Mouse (Mus musculus): ENCODE results near the gene Snx7. TPM values are rescaled to one million over a fixed set of nuclear protein-coding genes. Genes with fewer than 3 reads are reported as not detected.
A peak's percentile ranks its signal among the peaks of the same experiment; 100 is the strongest.

The Snx7 gene
- total RNA-seq (2021) = 10 to 100 TPM; 22.2 to 22.7 TPM

GRCm38 (mm10) chr3:117868637-117869323 is at the start of gene Snx7:
Gene Snx7, minus strand, starts transcription at chr3:117868936.
- peak; percentile 87 to 91 for DNase-seq (ENCODE audit: low spot score in 2 of 2)
- intact Hi-C loops (cut with DNase I) = loop anchor here (5.0 to 10.0 kb wide), 2 partner anchors 46 to 294 kb away; partner anchors contain the start of gene Plppr5

GRCm38 (mm10) chr3:117915420-117915819 is 46.7 kb upstream of the Snx7 start:
- intact Hi-C loops (cut with DNase I) = no loop called here
- DNase-seq (ENCODE audit: low spot score in 2 of 2) = no peak

GRCm38 (mm10) chr3:117893736-117894135 is 25.0 kb upstream of the Snx7 start:
- no peak for DNase-seq (ENCODE audit: low spot score in 2 of 2)
- intact Hi-C loops (cut with DNase I) = no loop called here

GRCm38 (mm10) chr3:117875450-117875849 is 6.7 kb upstream of the Snx7 start:
- intact Hi-C loops (cut with DNase I) = no loop called here
- DNase-seq (ENCODE audit: low spot score in 2 of 2) = no peak

DNA sequence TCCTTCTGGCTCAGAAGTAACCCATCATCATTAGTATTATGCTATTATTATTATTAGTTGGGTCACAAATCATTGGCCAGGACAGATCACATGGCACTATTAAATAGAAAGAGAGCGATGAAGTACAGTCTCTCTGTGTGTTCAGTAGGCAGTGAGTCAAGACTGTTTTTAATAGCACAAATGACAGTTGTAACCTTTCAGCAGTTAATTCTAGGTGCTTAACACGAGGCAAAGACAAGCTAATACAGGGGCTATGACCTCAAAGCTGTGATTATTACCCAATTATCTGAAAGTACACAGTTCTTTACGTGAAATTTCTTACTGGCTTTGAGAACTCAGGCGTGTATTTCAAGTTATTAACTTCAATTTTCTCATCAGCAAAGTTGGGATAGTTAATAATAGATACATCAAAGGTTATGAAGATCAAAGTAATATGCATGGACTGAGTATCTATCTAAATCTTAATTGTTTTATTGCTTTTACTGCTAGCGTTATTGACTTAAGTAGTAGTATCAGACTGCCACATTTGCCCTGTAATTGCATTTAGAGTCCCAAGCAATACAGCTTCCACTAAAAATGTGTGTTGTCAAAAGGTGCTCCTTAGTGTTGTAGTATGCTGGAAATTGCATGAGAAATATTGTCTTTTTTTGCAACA is 4.6 kb upstream of the Snx7 start:
- no peak for DNase-seq (ENCODE audit: low spot score in 2 of 2)
- intact Hi-C loops (cut with DNase I) = no loop called here

DNA sequence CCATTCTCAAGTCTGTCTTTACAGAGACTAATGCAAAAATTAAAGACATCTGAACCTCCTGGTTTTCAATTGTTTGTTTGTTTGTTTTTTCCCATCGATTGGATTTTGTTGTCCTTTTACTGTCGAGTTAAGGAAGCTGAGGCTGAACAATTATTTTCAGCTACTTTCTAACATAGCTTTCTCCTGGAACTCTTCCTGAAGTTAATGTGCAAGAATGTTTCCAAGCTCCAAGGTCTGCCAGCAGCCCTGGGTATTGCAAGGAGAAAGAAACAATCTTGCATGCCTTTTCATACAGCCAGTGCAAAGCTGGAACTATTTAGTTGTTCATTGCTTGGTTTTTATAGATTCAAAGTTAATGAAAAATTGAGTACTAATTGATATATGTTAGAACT is 584 bp upstream of the Snx7 start:
- no peak for DNase-seq (ENCODE audit: low spot score in 2 of 2)
- intact Hi-C loops (cut with DNase I) = loop anchor here (5.0 to 10.0 kb wide), 2 partner anchors 47 to 295 kb away; partner anchors contain the start of gene Plppr5

GRCm38 (mm10) chr3:117868091-117868490 is 645 bp downstream of the Snx7 start:
- intact Hi-C loops (cut with DNase I) = loop anchor here (5.0 to 10.0 kb wide), 2 partner anchors 46 to 293 kb away; partner anchors contain the start of gene Plppr5
- DNase-seq (ENCODE audit: low spot score in 2 of 2) = no peak

GRCm38 (mm10) chr3:117866696-117867407 is 1.9 kb downstream of the Snx7 start:
- DNase-seq (ENCODE audit: low spot score in 2 of 2) = no peak
- intact Hi-C loops (cut with DNase I) = loop anchor here (5.0 to 10.0 kb wide), 2 partner anchors 45 to 292 kb away; partner anchors contain the start of gene Plppr5

- intact Hi-C loops (cut with DNase I) = loop anchor here (5.0 to 10.0 kb wide), 2 partner anchors 43 to 291 kb away; partner anchors contain the start of gene Plppr5
- no peak for DNase-seq (ENCODE audit: low spot score in 2 of 2)
Measured at GRCm38 (mm10) chr3:117865621-117866020, 3.1 kb downstream of the Snx7 start.

GRCm38 (mm10) chr3:117862951-117863350 is 5.8 kb downstream of the Snx7 start:
- intact Hi-C loops (cut with DNase I) = loop anchor here (10.0 kb wide), 1 partner anchor 288 kb away; the partner anchor contains the start of gene Plppr5
- DNase-seq (ENCODE audit: low spot score in 2 of 2) = no peak

DNA sequence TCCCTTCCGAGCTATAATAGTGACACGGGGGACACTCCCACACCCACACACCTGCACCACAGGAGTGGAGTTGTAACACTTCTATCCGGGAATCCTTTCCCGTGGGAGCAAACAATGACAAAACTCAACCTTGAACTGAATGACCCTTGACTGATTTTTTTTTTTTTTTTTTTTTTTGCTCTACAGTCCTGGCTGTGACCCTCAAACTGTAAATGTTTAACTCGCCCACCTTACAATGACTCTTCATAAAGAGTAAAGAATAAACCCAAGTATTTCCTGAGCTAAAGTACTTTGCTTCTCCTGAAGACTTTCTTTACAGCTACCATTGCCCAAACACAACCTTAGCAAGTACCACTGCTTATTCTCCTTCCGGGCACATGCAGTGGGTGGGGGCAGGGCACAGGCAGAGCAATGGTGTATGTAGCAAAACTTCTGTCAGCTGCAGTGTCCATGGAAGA is 6.7 kb downstream of the Snx7 start:
- intact Hi-C loops (cut with DNase I) = loop anchor here (10.0 kb wide), 1 partner anchor 287 kb away; the partner anchor contains the start of gene Plppr5
- DNase-seq (ENCODE audit: low spot score in 2 of 2) = no peak

DNA sequence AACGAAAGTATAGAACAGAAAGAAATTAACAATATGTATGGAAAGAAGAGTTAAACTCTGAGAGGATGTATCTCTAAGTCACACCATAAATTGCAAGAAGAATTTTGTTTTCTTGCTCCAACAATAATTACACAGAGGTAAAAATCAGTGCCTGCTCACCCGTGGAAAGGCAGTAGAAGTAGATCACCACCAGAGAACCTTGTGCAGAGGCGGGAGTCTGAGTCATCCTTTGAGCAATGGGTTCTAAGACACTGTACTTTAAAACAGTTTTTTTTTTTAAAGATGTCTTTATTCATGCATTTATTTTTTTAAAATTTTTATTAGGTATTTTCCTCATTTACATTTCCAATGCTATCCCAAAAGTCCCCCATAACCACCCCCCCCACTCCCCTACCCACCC is 9.7 kb downstream of the Snx7 start:
- intact Hi-C loops (cut with DNase I) = no loop called here
- DNase-seq (ENCODE audit: low spot score in 2 of 2) = no peak

GRCm38 (mm10) chr3:117853729-117854128 is 15.0 kb downstream of the Snx7 start:
- DNase-seq (ENCODE audit: low spot score in 2 of 2) = peak in 1 of 2 experiments; percentile 24
- intact Hi-C loops (cut with DNase I) = no loop called here

- no peak for DNase-seq (ENCODE audit: low spot score in 2 of 2)
- intact Hi-C loops (cut with DNase I) = no loop called here
Measured at GRCm38 (mm10) chr3:117852054-117852361, 16.7 kb downstream of the Snx7 start.

DNA sequence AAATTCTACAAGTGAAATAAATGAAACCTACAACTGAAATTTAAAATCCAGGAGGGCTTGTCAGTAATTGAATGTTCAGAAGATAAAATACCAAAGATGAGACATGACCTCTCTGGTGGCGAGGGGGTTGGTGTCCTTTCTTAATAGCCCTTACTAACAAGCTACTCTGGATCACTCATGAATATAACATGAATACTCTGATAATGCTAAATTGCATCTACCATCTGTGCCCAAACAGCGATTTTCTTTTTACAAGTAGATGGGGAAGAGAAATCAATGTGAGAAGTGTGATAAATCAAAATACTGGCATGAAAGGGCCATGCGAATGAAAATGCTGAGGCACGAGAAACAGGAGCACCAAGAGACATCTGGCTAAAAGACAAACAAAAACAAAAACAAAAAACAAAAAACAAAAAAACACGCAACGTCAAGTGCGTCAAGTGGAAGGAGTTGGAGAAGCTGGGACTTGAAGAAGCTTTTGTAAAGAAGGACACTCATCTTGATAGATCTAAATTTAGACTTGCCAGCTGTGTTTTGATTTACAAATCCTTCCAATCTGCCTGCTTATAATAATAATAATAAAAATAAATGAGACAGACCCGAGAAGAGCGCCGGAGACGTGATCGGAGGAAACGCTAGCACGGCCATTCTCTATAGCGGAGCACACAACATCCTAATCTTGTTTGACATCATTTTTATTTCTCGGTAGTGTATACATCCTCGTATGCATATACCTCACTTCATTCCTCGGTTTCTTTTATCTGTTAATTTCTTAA is 17.3 kb downstream of the Snx7 start:
- DNase-seq (ENCODE audit: low spot score in 2 of 2) = no peak
- intact Hi-C loops (cut with DNase I) = no loop called here

DNA sequence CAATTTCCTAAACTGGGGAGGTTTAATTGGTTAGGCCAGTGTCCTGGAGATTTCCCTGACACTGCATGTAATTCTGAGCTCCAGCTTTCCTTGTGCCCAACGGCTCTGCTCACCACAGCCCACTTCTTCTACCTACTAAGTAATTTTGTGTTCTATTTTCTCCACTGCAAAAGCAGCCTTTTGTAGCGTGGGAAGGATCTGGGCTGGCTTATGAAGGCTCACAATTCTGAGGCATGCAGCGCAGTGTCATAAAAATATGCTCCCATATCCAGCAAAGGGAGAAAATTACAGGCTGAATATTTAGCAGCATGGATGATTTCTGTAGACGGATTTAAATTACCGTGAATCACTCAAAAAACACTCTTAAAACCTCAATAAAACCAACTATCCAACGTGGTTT is 19.9 kb downstream of the Snx7 start:
- DNase-seq (ENCODE audit: low spot score in 2 of 2) = peak; percentile 58 to 59
- intact Hi-C loops (cut with DNase I) = no loop called here

- no peak for DNase-seq (ENCODE audit: low spot score in 2 of 2)
- intact Hi-C loops (cut with DNase I) = no loop called here
Measured at GRCm38 (mm10) chr3:117842658-117843057, 26.1 kb downstream of the Snx7 start.

- intact Hi-C loops (cut with DNase I) = no loop called here
- no peak for DNase-seq (ENCODE audit: low spot score in 2 of 2)
Measured at GRCm38 (mm10) chr3:117839867-117840545, 28.7 kb downstream of the Snx7 start.

DNA sequence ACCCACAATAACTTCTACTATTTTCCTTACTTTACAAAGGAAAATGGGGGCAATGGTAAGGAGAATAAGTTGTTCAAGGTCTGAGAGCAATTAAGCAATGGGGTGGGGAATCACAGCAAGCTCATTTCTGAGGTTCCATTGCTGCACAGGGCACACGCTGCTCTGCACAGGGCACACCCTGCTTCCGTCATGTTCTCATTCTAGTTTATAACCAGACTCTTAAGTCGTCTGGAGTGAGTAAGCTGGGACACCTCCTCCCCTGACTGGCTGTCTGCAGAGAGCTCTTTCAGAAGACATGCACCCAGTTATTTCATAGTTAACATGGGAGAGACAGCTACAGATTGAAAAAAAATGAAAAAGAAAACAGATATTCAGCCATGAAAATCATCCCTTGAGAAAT is 30.7 kb downstream of the Snx7 start:
- no peak for DNase-seq (ENCODE audit: low spot score in 2 of 2)
- intact Hi-C loops (cut with DNase I) = no loop called here
